Mouse (Mus musculus) hindbrain, embryonic 11.5 days (tissue): ENCODE measurements around the gene Tfr2. TPM values are rescaled to one million over a fixed set of nuclear protein-coding genes. Genes with fewer than 3 reads are reported as not detected.
"Not testable (repeated sequence)": the region's sequence is repeated elsewhere in the genome, so short reads cannot be mapped to it uniquely, and the experiment has no call there.

Experiments
- ATAC-seq: fragments of 200-750 bp; cut with Nextera tagmentation; 2 replicates; pipeline ENCODE4 v1.8.0; 2017; ENCODE audit warnings: mild to moderate bottlenecking, moderate TSS enrichment, moderate library complexity; ENCODE audit not compliant: low FRiP score
- DNase-seq: peaks from one replicate; pipeline ENCODE4 v3.0.0-alpha.2; 2015; ENCODE audit warnings: low spot score
- H3K27ac ChIP-seq: fragments of 300-500 bp; sonication (generic); 2 replicates; pipeline ENCODE4 v1.5.1; 2014; ENCODE audit warnings: mild to moderate bottlenecking, low read depth, low read length
- H3K27me3 ChIP-seq: fragments of 300-500 bp; sonication (generic); 2 replicates; pipeline ENCODE4 v1.6.1; 2014; ENCODE audit warnings: mild to moderate bottlenecking, low read length, moderate library complexity, mixed read lengths; ENCODE audit not compliant: control insufficient read depth, insufficient read depth
- H3K36me3 ChIP-seq: fragments of 300-500 bp; sonication (generic); 2 replicates; pipeline ENCODE4 v1.6.1; 2014; ENCODE audit warnings: mild to moderate bottlenecking, low read length, moderate library complexity, mixed read lengths; ENCODE audit not compliant: control insufficient read depth, insufficient read depth
- H3K4me1 ChIP-seq: fragments of 300-500 bp; sonication (generic); replicated peaks from 2 replicates; pipeline ENCODE4 v1.6.1; 2014; ENCODE audit warnings: low read length, mixed read lengths; ENCODE audit not compliant: control insufficient read depth, insufficient read depth
- H3K4me2 ChIP-seq: fragments of 300-500 bp; sonication (generic); replicated peaks from 2 replicates; pipeline ENCODE4 v1.6.1; 2014; ENCODE audit warnings: mild to moderate bottlenecking, low read depth, low read length
- H3K4me3 ChIP-seq: fragments of 300-500 bp; sonication (generic); 2 replicates; pipeline ENCODE4 v1.5.1; 2014; ENCODE audit warnings: low read depth, low read length
- H3K9ac ChIP-seq: fragments of 300-500 bp; sonication (generic); 2 replicates; pipeline ENCODE4 v1.6.1; 2014; ENCODE audit warnings: low read depth, low read length
- H3K9me3 ChIP-seq: fragments of 300-500 bp; sonication (generic); 2 replicates; pipeline ENCODE4 v1.6.1; 2016; ENCODE audit warnings: low read length; ENCODE audit not compliant: control insufficient read depth
- WGBS: fragments of 180-500 bp; shearing (Covaris S2); extraction: QIAGEN DNeasy Blood & Tissue Kit; methylation state at CpG from one replicate; pipeline ENCODE4 v1.1.7; 2014; 5-methylcytosine and 5-hydroxymethylcytosine counted together
- polyA plus RNA-seq: library from polyadenylated mRNA; unstranded; fragments of >200 nt; fragmentation: Nextera tagmentation; extraction: Ambion mirVana; gene quantifications from 2 replicates; pipeline ENCODE4 v1.2.1, GENCODE M21; 2014

Gene Tfr2
- polyA plus RNA-seq, 1 experiment from 2014 or later = 2.7 TPM

DNA sequence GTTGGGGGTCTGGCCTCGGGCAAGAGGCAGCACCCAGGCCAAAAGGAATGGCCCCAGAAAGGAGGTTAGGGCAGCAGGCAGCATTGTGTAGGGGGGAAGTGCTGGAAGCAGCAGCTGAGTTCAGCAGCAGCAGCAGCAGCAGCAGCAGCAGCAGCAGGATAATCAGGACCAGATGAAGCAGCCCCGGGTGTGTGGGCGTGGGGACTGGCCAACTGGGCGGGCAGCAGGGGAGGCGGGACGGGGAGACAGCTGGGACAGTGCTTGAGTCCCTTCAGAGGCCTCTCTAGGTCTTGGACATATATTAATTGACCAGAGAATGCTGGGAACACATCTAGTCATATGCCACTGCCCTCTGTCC is 41.6 kb downstream of the Tfr2 start:
- H3K9ac ChIP-seq = peak overlapping the region; percentile 54
- 21% methylated on average over 6 of the region's 6 CpGs for WGBS

DNA sequence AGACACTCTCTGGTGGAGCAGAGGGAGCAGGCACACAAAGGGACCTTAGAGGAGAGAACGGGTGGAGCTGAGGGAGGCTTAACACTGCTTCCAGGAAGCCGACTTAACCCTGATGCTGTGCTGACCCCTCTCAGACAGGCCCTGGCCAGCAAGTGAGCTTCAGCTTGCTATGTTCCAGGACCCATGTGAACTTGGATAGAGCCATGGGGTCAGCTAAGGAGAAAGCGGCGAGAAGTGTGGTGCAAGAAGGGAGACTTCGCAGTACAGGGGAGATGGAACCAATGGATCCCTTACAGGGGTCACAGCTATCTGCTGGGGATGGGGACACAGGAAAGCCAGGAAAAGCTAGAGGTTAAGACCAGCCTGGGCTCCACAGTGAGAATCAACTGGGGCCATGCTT is 43.4 kb downstream of the Tfr2 start:
- H3K27me3 ChIP-seq = no peaks in the 10 kb centered on the region; the same call in 1 of the 2 replicates
- 67% methylated on average over 5 of the region's 5 CpGs for WGBS
- no peak overlapping the region for H3K27ac ChIP-seq
- H3K4me1 ChIP-seq = peaks cover 11% of the 10 kb centered on the region; the same call in 1 of the 2 replicates
- no peak for ATAC-seq
- no peak overlapping the region for H3K4me2 ChIP-seq
- H3K4me3 ChIP-seq = no peak overlapping the region
- H3K9me3 ChIP-seq = no peaks in the 10 kb centered on the region
- DNase-seq = no peak
- H3K36me3 ChIP-seq = no peaks in the 10 kb centered on the region
- peak overlapping the region; percentile 5; the same call in 1 of the 2 replicates for H3K9ac ChIP-seq

More for the DNA sequence above, 41.6 kb downstream of the Tfr2 start:
- H3K27me3 ChIP-seq = peaks cover 2% of the 10 kb centered on the region; the same call in 1 of the 2 replicates
- no peak for ATAC-seq
- H3K4me2 ChIP-seq = peak overlapping the region; percentile 14; the same call in 1 of the 2 replicates
- peak; percentile 68 for DNase-seq
- no peaks in the 10 kb centered on the region for H3K9me3 ChIP-seq
- H3K4me1 ChIP-seq = peaks cover 13% of the 10 kb centered on the region; the same call in 1 of the 2 replicates
- peak overlapping the region; percentile 70; the same call in 1 of the 2 replicates for H3K27ac ChIP-seq
- no peak overlapping the region; the same call in 1 of the 2 replicates for H3K4me3 ChIP-seq
- no peaks in the 10 kb centered on the region for H3K36me3 ChIP-seq

- Histone ChIP-seq H3K9ac (peak within 1 kb of the TSS; percentile 5; the same call in 1 of the 2 replicates), H3K27me3 (no peaks in the 10 kb centered on the region; the same call in 1 of the 2 replicates)
- WGBS = 53% methylated on average over 11 of the region's 11 CpGs
Measured at GRCm38 (mm10) chr5:137613550-137613949, 43.9 kb downstream of the Tfr2 start, which contains the start of gene Pcolce. TSS of gene Pcolce (minus strand) at chr5:137613784.

DNA sequence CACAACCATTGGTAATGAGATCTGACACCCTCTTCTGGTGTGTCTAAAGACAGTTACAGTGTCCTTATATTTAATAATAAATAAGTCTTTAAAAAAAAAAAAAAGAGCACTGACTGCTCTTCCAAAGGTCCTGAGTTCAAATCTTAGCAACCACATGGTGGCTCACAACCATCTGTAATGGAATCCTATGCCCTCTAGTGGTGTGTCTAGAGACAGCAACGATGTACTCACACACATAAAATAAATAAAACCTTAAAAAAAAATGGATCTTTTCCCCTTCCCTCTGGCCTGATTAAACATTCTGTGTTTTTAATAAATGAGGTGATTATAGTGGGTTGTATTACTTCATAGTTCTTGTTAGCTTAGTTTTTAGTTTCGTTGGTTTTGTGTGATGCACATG is 45.3 kb downstream of the Tfr2 start:
- WGBS = 89% methylated on average over 2 of the region's 2 CpGs
- not testable (repeated sequence) for H3K4me1 ChIP-seq, H3K4me2 ChIP-seq, DNase-seq, H3K9me3 ChIP-seq, H3K9ac ChIP-seq, H3K36me3 ChIP-seq, H3K27me3 ChIP-seq, H3K4me3 ChIP-seq, ATAC-seq, H3K27ac ChIP-seq

More at GRCm38 (mm10) chr5:137613550-137613949, 43.9 kb downstream of the Tfr2 start, which contains the start of gene Pcolce:
- Histone ChIP-seq H3K4me1 (peaks cover 8% of the 10 kb centered on the region; the same call in 1 of the 2 replicates), H3K36me3 (no peaks in the 10 kb centered on the region), H3K27ac (no peak within 1 kb of the TSS), H3K4me3 (no peak within 1 kb of the TSS), H3K4me2 (no peak within 1 kb of the TSS), H3K9me3 (no peaks in the 10 kb centered on the region)
- ATAC-seq (no peak), DNase-seq (no peak)

DNA sequence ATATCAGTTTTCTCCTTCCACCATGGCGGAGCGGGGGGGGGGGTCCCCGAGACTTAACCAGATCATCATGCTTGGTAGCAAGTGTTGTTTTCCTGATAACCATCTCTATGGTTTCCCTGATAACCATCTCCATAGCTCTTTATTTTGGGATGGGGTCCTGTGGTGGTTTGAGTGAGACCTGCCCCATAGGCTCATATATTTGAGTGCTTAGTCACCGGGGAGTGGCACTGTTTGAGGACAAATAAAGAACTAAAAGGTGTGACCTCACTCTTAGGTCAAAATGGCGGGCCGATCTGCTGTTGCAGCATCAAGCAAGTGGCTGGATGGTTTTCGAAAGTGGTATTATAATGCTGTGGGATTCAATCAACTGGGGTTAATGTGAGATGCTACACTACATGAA is 45.7 kb downstream of the Tfr2 start:
- Histone ChIP-seq H3K4me2 (no peak overlapping the region), H3K4me3 (no peak overlapping the region)
- no peak for ATAC-seq

DNA sequence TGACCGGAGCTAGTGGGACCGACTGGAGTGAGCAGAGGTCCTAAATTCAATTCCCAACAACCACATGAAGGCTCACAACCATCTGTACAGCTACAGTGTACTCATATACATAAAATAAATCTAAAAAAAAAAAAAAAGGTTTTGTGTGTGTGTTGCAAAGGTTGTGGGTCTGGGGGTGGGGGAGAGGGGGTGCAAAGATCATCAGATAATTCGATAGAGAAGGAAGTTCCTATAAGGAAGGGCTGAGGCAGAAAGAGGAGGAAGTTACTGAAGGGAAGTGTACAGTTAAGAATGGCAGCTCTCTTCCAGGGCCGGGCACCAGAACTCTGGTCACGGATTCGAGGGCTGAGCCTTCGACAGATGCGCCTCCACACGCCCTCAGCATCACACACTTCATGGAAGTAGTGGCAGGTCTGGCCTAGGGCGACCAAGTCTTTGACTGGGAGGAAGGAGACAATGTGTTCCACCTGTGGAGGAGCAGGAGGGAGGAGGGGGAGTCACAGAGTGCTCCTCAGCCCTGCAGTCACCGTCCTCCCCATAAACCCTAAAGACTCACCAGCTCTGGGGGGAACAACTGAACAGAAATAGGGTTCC is 54.4 kb downstream of the Tfr2 start:
- WGBS = 86% methylated on average over 11 of the region's 11 CpGs
- DNase-seq = no peak
- ATAC-seq = no peak
- Histone ChIP-seq H3K36me3 (no peaks in the 10 kb centered on the region), H3K9me3 (no peaks in the 10 kb centered on the region), H3K4me1 (0 out of 2 replicates have a peak, but pooled peaks cover 2% of the 10 kb centered on the region), H3K27ac (no peak overlapping the region), H3K9ac (no peak overlapping the region), H3K4me3 (no peak overlapping the region), H3K4me2 (no peak overlapping the region), H3K27me3 (no peaks in the 10 kb centered on the region)

More for the DNA sequence above, 45.7 kb downstream of the Tfr2 start:
- H3K4me1 ChIP-seq = peaks cover 8% of the 10 kb centered on the region; the same call in 1 of the 2 replicates
- no peaks in the 10 kb centered on the region for H3K36me3 ChIP-seq
- no peak overlapping the region for H3K9ac ChIP-seq
- no peaks in the 10 kb centered on the region for H3K9me3 ChIP-seq
- no peaks in the 10 kb centered on the region for H3K27me3 ChIP-seq
- no peak overlapping the region for H3K27ac ChIP-seq
- DNase-seq = no peak
- WGBS = 90% methylated on average over 7 of the region's 7 CpGs

- WGBS = 5% methylated on average over 9 of the region's 9 CpGs
- peak overlapping the region; percentile 82 for H3K27ac ChIP-seq
- H3K4me3 ChIP-seq = peak overlapping the region; percentile 52
- no peak for ATAC-seq
- peak overlapping the region; percentile 67 for H3K4me2 ChIP-seq
- no peaks in the 10 kb centered on the region for H3K36me3 ChIP-seq
- no peaks in the 10 kb centered on the region for H3K9me3 ChIP-seq
- DNase-seq = no peak
- no peaks in the 10 kb centered on the region for H3K27me3 ChIP-seq
- peak overlapping the region; percentile 74 for H3K9ac ChIP-seq
- peaks cover 16% of the 10 kb centered on the region for H3K4me1 ChIP-seq
Measured at GRCm38 (mm10) chr5:137627991-137628390, 58.4 kb downstream of the Tfr2 start.

DNA sequence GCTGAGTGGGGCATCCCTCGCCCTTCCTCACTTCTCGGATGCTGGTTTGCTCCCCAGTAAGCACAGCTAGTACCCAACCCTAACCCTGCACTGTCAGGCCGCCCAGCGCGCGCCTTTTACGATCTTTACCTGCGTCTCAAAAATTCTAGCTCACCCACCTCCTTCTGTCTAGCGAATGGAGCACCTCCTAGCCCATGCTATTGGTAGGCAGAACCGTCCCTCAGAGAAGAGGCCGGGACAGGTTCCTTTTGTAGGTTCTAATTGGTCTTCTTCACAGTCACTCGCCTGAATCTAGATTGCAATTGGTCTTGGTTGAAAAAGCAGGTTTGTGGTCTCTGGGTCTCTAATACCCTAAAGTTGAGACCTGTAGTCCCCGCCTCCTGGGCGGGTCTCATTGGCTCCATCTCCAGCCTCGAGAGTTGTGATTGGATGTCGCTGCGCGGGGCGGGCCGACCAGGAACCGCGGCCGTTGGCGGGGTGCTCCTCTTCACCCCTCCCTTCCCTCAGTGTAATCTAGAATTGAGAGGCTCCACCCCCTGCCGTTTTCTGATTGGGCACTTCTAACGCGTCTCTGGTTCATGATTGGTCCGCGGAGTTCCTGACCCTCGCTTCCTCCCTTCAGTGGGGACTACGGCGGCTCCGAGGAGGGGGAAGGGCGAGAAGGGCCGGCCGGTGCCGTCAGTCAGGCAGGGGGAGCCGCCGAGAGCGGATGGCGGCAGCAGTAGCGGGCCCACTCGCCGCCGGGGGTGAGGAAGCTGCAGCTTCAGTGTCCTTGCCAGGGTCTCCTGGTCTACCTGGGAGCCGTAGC is 59.1 kb downstream of the Tfr2 start, which contains the start of the genes Fbxo24, Lrch4 and Gm20605:
Fbxo24 (minus strand) TSS at position 505 of the 808 bp plus-strand sequence.
Lrch4 (plus strand) TSS at position 624 of the 808 bp plus-strand sequence.
Gm20605 (plus strand) TSS at position 678 of the 808 bp plus-strand sequence.
- DNase-seq (peak; percentile 99), ATAC-seq (peak; percentile 98)
- H3K36me3 ChIP-seq = no peaks in the 10 kb centered on the region
- peak within 1 kb of the TSS; percentile 80 for H3K4me2 ChIP-seq
- H3K9ac ChIP-seq = peak within 1 kb of the TSS; percentile 80
- no peaks in the 10 kb centered on the region for H3K27me3 ChIP-seq
- H3K4me1 ChIP-seq = peaks cover 16% of the 10 kb centered on the region
- under 1% methylated on average over 44 of the region's 46 CpGs for WGBS
- no peaks in the 10 kb centered on the region for H3K9me3 ChIP-seq
- H3K27ac ChIP-seq = peak within 1 kb of the TSS; percentile 93
- peak within 1 kb of the TSS; percentile 85 for H3K4me3 ChIP-seq
